Mouse (Mus musculus): ENCODE results near the gene Gm42688.
A peak's percentile ranks its signal among the peaks of the same experiment; 100 is the strongest.

- TF ChIP-seq CTCF (IDR thresholded peaks at IDR 0.05; ENCODE audit: borderline replicate concordance, extremely low read depth, insufficient read depth, insufficient read length) (0 out of 2 replicates have a peak, but pooled peaks have one; percentile 4), POLR2A (IDR thresholded peaks at IDR 0.05; ENCODE audit: borderline replicate concordance, extremely low read depth, insufficient read depth, insufficient read length, poor library complexity, severe bottlenecking) (no peak)
Observed at GRCm38 (mm10) chr6:83138056-83138455, 36.6 kb downstream of the Gm42688 start.

All from brain, embryonic 14.5 days (tissue).